Comparison of ENCODE assay signal across 13 mouse cellular contexts in genomic region chr19:40661874-40662273, GRCm38 (mm10). TPM values are rescaled to one million over a fixed set of nuclear protein-coding genes. Genes with fewer than 3 reads are reported as not detected.
A peak's percentile ranks its signal among the peaks of the same experiment; 100 is the strongest.
DNase-seq lines count a peak whose midpoint lies in the region; ATAC-seq and TF ChIP-seq lines count a peak whose summit lies in the region.
"Had no signal": no experiment of that assay in that cellular context is flagged by ENCODE, and none has a peak within 500 bp of the region (broad histone marks: within the 10 kb centered on the region; RNA-seq: fewer than 3 reads in every experiment).

No protein-coding gene starts in this region.

- peak overlapping the region; percentile 70 for H3K4me3 ChIP-seq in gastrocnemius, adult 2 months
- peak overlapping the region; percentile 55; the same call in 1 of the 2 replicates for H3K4me3 ChIP-seq in layer of hippocampus, adult 2 months
- no peak overlapping the region for H3K4me3 ChIP-seq in midbrain, embryonic 14.5 days (replicated peaks; ENCODE audit: low read depth, low read length)
- no peak overlapping the region for H3K4me3 ChIP-seq in midbrain, embryonic 15.5 days
- no peak overlapping the region for H3K4me3 ChIP-seq in stomach, embryonic 16.5 days (replicated peaks; ENCODE audit: low read length)

- peaks cover 5% of the 10 kb centered on the region; the same call in 1 of the 2 replicates for H3K4me1 ChIP-seq in midbrain, embryonic 14.5 days (ENCODE audit: control insufficient read depth, insufficient read depth, low read length)
- peaks cover 10% of the 10 kb centered on the region for H3K4me1 ChIP-seq in midbrain, embryonic 15.5 days
- peaks cover 10% of the 10 kb centered on the region; the same call in 1 of the 2 replicates for H3K4me1 ChIP-seq in stomach, embryonic 16.5 days (ENCODE audit: control insufficient read depth, insufficient read depth, low read length)

- no peak overlapping the region for H3K9ac ChIP-seq in midbrain, embryonic 14.5 days (replicated peaks; ENCODE audit: low read length)
- no peak overlapping the region for H3K9ac ChIP-seq in midbrain, embryonic 15.5 days
- H3K9ac ChIP-seq in stomach, embryonic 16.5 days (ENCODE audit: low read length): no peak overlapping the region

- peak overlapping the region; percentile 87 for H3K27ac ChIP-seq in gastrocnemius, adult 2 months
- H3K27ac ChIP-seq in layer of hippocampus, adult 2 months: peak overlapping the region; percentile 52; the same call in 1 of the 2 replicates
- no peak overlapping the region for H3K27ac ChIP-seq in midbrain, embryonic 14.5 days (replicated peaks; ENCODE audit: low read depth, low read length)
- no peak overlapping the region for H3K27ac ChIP-seq in midbrain, embryonic 15.5 days
- no peak overlapping the region for H3K27ac ChIP-seq in stomach, embryonic 16.5 days (ENCODE audit: low read length)

- intact Hi-C loops in gastrocnemius, adult 2 months (cut with DNase I): no loop called here
- intact Hi-C loops in gastrocnemius, postnatal 14 days (cut with DNase I; ENCODE audit: low total_unique reads): no loop called here

- WGBS in midbrain, embryonic 14.5 days: 92% methylated on average over 6 of the region's 6 CpGs
- WGBS in midbrain, embryonic 15.5 days: 90% methylated on average over 6 of the region's 6 CpGs
- 85% methylated on average over 6 of the region's 6 CpGs for WGBS in stomach, embryonic 16.5 days

- no peaks in the 10 kb centered on the region for H3K36me3 ChIP-seq in midbrain, embryonic 14.5 days (ENCODE audit: control insufficient read depth, insufficient read depth, low read length)
- no peaks in the 10 kb centered on the region for H3K36me3 ChIP-seq in midbrain, embryonic 15.5 days (replicated peaks)
- H3K36me3 ChIP-seq in stomach, embryonic 16.5 days (ENCODE audit: control insufficient read depth, insufficient read depth, low read length): no peaks in the 10 kb centered on the region

- DNase-seq in gastrocnemius, adult 2 months: no peak
- DNase-seq in gastrocnemius, postnatal 14 days: no peak
- DNase-seq in layer of hippocampus, adult 2 months (ENCODE audit: low spot score in 2 of 2): no peak
- DNase-seq in layer of hippocampus, adult 9-10 months (ENCODE audit: low spot score): no peak
- no peak for DNase-seq in midbrain, embryonic 14.5 days
- DNase-seq in thymus, postnatal 25 days: no peak
- DNase-seq: adrenal gland, adult 8-10 months; kidney, adult 8-10 months; left cerebral cortex, postnatal 4 days; right cerebral cortex, adult 18-20 months; thymus, postnatal 4 days had no signal

- H3K9me3 ChIP-seq in midbrain, embryonic 14.5 days (ENCODE audit: control insufficient read depth, low read length): no peaks in the 10 kb centered on the region
- no peaks in the 10 kb centered on the region for H3K9me3 ChIP-seq in midbrain, embryonic 15.5 days
- H3K9me3 ChIP-seq in stomach, embryonic 16.5 days (replicated peaks; ENCODE audit: control insufficient read depth, low read length): no peaks in the 10 kb centered on the region

- H3K4me2 ChIP-seq in midbrain, embryonic 14.5 days (ENCODE audit: low read length): peak overlapping the region; percentile 54; the same call in 1 of the 2 replicates
- H3K4me2 ChIP-seq in midbrain, embryonic 15.5 days: no peak overlapping the region
- H3K4me2 ChIP-seq in stomach, embryonic 16.5 days (ENCODE audit: low read depth, low read length): peak overlapping the region; percentile 52; the same call in 1 of the 2 replicates

- no peaks in the 10 kb centered on the region for H3K27me3 ChIP-seq in midbrain, embryonic 14.5 days (ENCODE audit: control insufficient read depth, insufficient read depth, low read length)
- H3K27me3 ChIP-seq in midbrain, embryonic 15.5 days (replicated peaks): no peaks in the 10 kb centered on the region
- no peaks in the 10 kb centered on the region for H3K27me3 ChIP-seq in stomach, embryonic 16.5 days (ENCODE audit: control insufficient read depth, insufficient read depth, low read length)

- no peak for TF ChIP-seq CTCF in gastrocnemius, adult 2 months (IDR thresholded peaks at IDR 0.05)
- no peak for TF ChIP-seq CTCF in layer of hippocampus, adult 2 months (conservative IDR thresholded peaks at IDR 0.05)

- no peak for ATAC-seq in midbrain, embryonic 14.5 days (ENCODE audit: low FRiP score, low TSS enrichment)
- no peak for ATAC-seq in midbrain, embryonic 15.5 days (replicated peaks)
- no peak for ATAC-seq in stomach, embryonic 16.5 days (ENCODE audit: insufficient read depth, low FRiP score)

RNA-seq across cellular contexts. Expression of gene Entpd1, which starts 49.7 kb away (rescaled TPM):
- 10 to 100 TPM; 10.0 to 12.9 TPM for total RNA-seq in gastrocnemius, adult 2 months (2021)
- total RNA-seq in gastrocnemius, postnatal 14 days (2021): 10 to 100 TPM; 20.2 to 25.9 TPM
- total RNA-seq in layer of hippocampus, adult 2 months (2021): 10 to 100 TPM; 17.2 to 18.5 TPM
- polyA plus RNA-seq in midbrain, embryonic 14.5 days (2014; fragmentation: Nextera tagmentation; extraction: Ambion mirVana): 5.4 and 9.2 TPM in 2 replicates
- polyA plus RNA-seq in midbrain, embryonic 15.5 days (2015; fragmentation: Nextera tagmentation; extraction: Ambion mirVana): 8.8 and 9.5 TPM in 2 replicates
- polyA plus RNA-seq in stomach, embryonic 16.5 days (2015; fragmentation: Nextera tagmentation; extraction: Ambion mirVana): 14.0 and 16.2 TPM in 2 replicates

RNA-seq across cellular contexts. Expression of gene Tctn3, which starts 49.8 kb away (rescaled TPM):
- 1 to 10 TPM; 2.6 to 2.8 TPM for total RNA-seq in gastrocnemius, adult 2 months (2021)
- total RNA-seq in gastrocnemius, postnatal 14 days (2021): 1 to 10 TPM; 1.9 to 2.6 TPM
- 10 to 100 TPM; 14.6 to 18.5 TPM for total RNA-seq in layer of hippocampus, adult 2 months (2021)
- 12.5 and 13.7 TPM in 2 replicates for polyA plus RNA-seq in midbrain, embryonic 14.5 days (2014; fragmentation: Nextera tagmentation; extraction: Ambion mirVana)
- polyA plus RNA-seq in midbrain, embryonic 15.5 days (2015; fragmentation: Nextera tagmentation; extraction: Ambion mirVana): 15.5 and 15.6 TPM in 2 replicates
- polyA plus RNA-seq in stomach, embryonic 16.5 days (2015; fragmentation: Nextera tagmentation; extraction: Ambion mirVana): 9.2 and 9.4 TPM in 2 replicates

Comparison
In these comparisons a context has a peak if more than half of its experiments do, and no peak if none do; other contexts are left out.
1. H3K27ac ChIP-seq: peak in gastrocnemius, adult 2 months (single experiment) and layer of hippocampus, adult 2 months (single experiment); none in midbrain, embryonic 14.5 days (single experiment), midbrain, embryonic 15.5 days (single experiment) and stomach, embryonic 16.5 days (single experiment).
2. H3K4me3 ChIP-seq: peak in gastrocnemius, adult 2 months (single experiment) and layer of hippocampus, adult 2 months (single experiment); none in midbrain, embryonic 14.5 days (single experiment), midbrain, embryonic 15.5 days (single experiment) and stomach, embryonic 16.5 days (single experiment).
3. RNA of gene Tctn3, which starts 49.8 kb away (total RNA-seq): 14.6 to 18.5 TPM in layer of hippocampus, adult 2 months; 2.6 to 2.8 TPM in gastrocnemius, adult 2 months and 1.9 to 2.6 TPM in gastrocnemius, postnatal 14 days; every median in the first group is over 4 times any median in the second.